Mouse (Mus musculus) layer of hippocampus, adult 18-20 months (tissue): Measurements from ENCODE around the gene Tgfbr1. TPM values are rescaled to one million over a fixed set of nuclear protein-coding genes. Genes with fewer than 3 reads are reported as not detected.

Experiments used
- total RNA-seq, 2 experiments: library from RNA; stranded (reverse); gene quantifications; 2 replicates each; pipeline ENCODE4 v1.2.3; 2021

Gene Tgfbr1
- total RNA-seq, 2 experiments from 2014 or later = 21.3 to 22.7 TPM

Other genes starting within 250 kb of the Tgfbr1 start
- 1 to 10 TPM; 2.4 to 4.6 TPM for gene Col15a1, start 145.1 kb upstream of the Tgfbr1 start, total RNA-seq
- 100 to 1,000 TPM; 138 to 142 TPM for gene Alg2, start 121.1 kb downstream of the Tgfbr1 start, total RNA-seq
- 10 to 100 TPM; 49.6 to 50.9 TPM for gene Sec61b, start 121.4 kb downstream of the Tgfbr1 start, total RNA-seq